ENCODE assay signal across 8 mouse cellular contexts in the genomic region with DNA sequence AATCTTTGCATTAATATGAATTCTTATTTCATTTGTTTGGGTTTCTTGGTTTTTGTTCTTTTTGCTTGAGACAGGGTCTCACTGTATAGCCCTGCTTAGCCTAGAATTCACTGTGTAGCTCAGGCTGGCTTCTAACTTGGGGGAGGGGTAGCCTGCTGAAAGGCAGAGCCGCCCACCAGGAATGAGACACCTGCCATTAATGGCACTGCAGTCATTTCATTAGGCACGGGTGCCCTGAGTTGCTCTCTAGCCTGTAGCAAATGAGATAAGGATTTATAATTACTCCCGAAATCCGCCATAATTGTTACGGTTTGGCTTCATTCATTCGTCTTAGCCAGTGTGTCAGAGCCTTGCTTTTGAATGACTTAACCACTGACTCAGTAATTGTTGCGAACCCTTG. TPM values are rescaled to one million over a fixed set of nuclear protein-coding genes. Genes with fewer than 3 reads are reported as not detected.
A peak's percentile ranks its signal among the peaks of the same experiment; 100 is the strongest.
DNase-seq lines count a peak whose midpoint lies in the region; ATAC-seq and TF ChIP-seq lines count a peak whose summit lies in the region.

No protein-coding gene starts in this region.

- ATAC-seq in kidney, embryonic 16.5 days (ENCODE audit: low FRiP score, low TSS enrichment), result no peak
- no peak for ATAC-seq in hindbrain, embryonic 14.5 days (ENCODE audit: low FRiP score)
- ATAC-seq in midbrain, embryonic 15.5 days (replicated peaks), result no peak

- no peaks in the 10 kb centered on the region for H3K9me3 ChIP-seq in kidney, embryonic 16.5 days (ENCODE audit: low read length)
- H3K9me3 ChIP-seq in hindbrain, embryonic 14.5 days (ENCODE audit: control insufficient read depth, low read length), result no peaks in the 10 kb centered on the region
- H3K9me3 ChIP-seq in midbrain, embryonic 15.5 days, result no peaks in the 10 kb centered on the region

- 61% methylated on average over 7 of the region's 7 CpGs for WGBS in kidney, embryonic 16.5 days
- 44% methylated on average over 7 of the region's 7 CpGs for WGBS in hindbrain, embryonic 14.5 days
- 58% methylated on average over 7 of the region's 7 CpGs for WGBS in midbrain, embryonic 15.5 days

- peak overlapping the region; percentile 85 for H3K4me3 ChIP-seq in kidney, embryonic 16.5 days (ENCODE audit: low read length)
- peak overlapping the region; percentile 86 for H3K4me3 ChIP-seq in cortical plate, adult 2 months (ENCODE audit: insufficient read depth, low read length)
- peak overlapping the region; percentile 92 for H3K4me3 ChIP-seq in hindbrain, embryonic 14.5 days (replicated peaks; ENCODE audit: low read length)
- peak overlapping the region; percentile 99 for H3K4me3 ChIP-seq in midbrain, embryonic 15.5 days

- no peak for TF ChIP-seq CTCF in cortical plate, adult 2 months (IDR thresholded peaks at IDR 0.05; ENCODE audit: extremely low read depth, insufficient read depth, low read length)

- peak overlapping the region; percentile 98 for H3K4me2 ChIP-seq in kidney, embryonic 16.5 days (replicated peaks; ENCODE audit: low read depth, low read length)
- H3K4me2 ChIP-seq in hindbrain, embryonic 14.5 days (replicated peaks), result peak overlapping the region; percentile 84
- H3K4me2 ChIP-seq in midbrain, embryonic 15.5 days, result peak overlapping the region; percentile 80

- H3K27me3 ChIP-seq in kidney, embryonic 16.5 days (ENCODE audit: insufficient read depth, low read length), result no peaks in the 10 kb centered on the region
- H3K27me3 ChIP-seq in hindbrain, embryonic 14.5 days (ENCODE audit: control insufficient read depth, insufficient read depth, low read length), result no peaks in the 10 kb centered on the region
- no peaks in the 10 kb centered on the region for H3K27me3 ChIP-seq in midbrain, embryonic 15.5 days (replicated peaks)

- no peak for DNase-seq in kidney, postnatal 14 days
- DNase-seq in hindbrain, embryonic 14.5 days (ENCODE audit: low spot score), result no peak
- no peak for DNase-seq in adrenal gland, postnatal 10 days
- no peak for DNase-seq in right cerebral cortex, adult 18-20 months
- DNase-seq in gastrocnemius, postnatal 4 days (ENCODE audit: low spot score in 2 of 2), result no peak

- peaks cover 32% of the 10 kb centered on the region for H3K4me1 ChIP-seq in kidney, embryonic 16.5 days (ENCODE audit: insufficient read depth, low read length)
- no peaks in the 10 kb centered on the region for H3K4me1 ChIP-seq in cortical plate, adult 2 months (ENCODE audit: control insufficient read depth, insufficient read depth, low read length)
- H3K4me1 ChIP-seq in hindbrain, embryonic 14.5 days (replicated peaks; ENCODE audit: control insufficient read depth, insufficient read depth, low read length), result peaks cover 40% of the 10 kb centered on the region
- peaks cover 46% of the 10 kb centered on the region for H3K4me1 ChIP-seq in midbrain, embryonic 15.5 days

- no peak for TF ChIP-seq POLR2A in cortical plate, adult 2 months (IDR thresholded peaks at IDR 0.05; ENCODE audit: extremely low read depth, insufficient read depth, low read length)

- no peaks in the 10 kb centered on the region for H3K36me3 ChIP-seq in kidney, embryonic 16.5 days (ENCODE audit: insufficient read depth, low read length)
- no peaks in the 10 kb centered on the region for H3K36me3 ChIP-seq in hindbrain, embryonic 14.5 days (replicated peaks; ENCODE audit: control insufficient read depth, insufficient read depth)
- H3K36me3 ChIP-seq in midbrain, embryonic 15.5 days (replicated peaks), result no peaks in the 10 kb centered on the region

- no peak overlapping the region for H3K9ac ChIP-seq in kidney, embryonic 16.5 days (replicated peaks; ENCODE audit: low read length)
- H3K9ac ChIP-seq in hindbrain, embryonic 14.5 days, result peak overlapping the region; percentile 96
- H3K9ac ChIP-seq in midbrain, embryonic 15.5 days, result peak overlapping the region; percentile 9; the same call in 1 of the 2 replicates

- no peak overlapping the region for H3K27ac ChIP-seq in kidney, embryonic 16.5 days (ENCODE audit: low read length)
- no peak overlapping the region for H3K27ac ChIP-seq in cortical plate, adult 2 months (ENCODE audit: insufficient read depth, low read length)
- no peak overlapping the region for H3K27ac ChIP-seq in hindbrain, embryonic 14.5 days
- H3K27ac ChIP-seq in midbrain, embryonic 15.5 days, result no peak overlapping the region

RNA-seq across cellular contexts. Expression of gene Git2, which starts 0.9 kb away (rescaled TPM):
- 45.7 and 50.1 TPM in 2 replicates for polyA plus RNA-seq in kidney, embryonic 16.5 days (2015; fragmentation: Nextera tagmentation; extraction: Ambion mirVana)
- 44.0 and 44.1 TPM in 2 replicates for polyA plus RNA-seq in cortical plate, adult 2 months (2012; rRNA removed)
- 44.3 and 45.1 TPM in 2 replicates for polyA plus RNA-seq in hindbrain, embryonic 14.5 days (2014; fragmentation: Nextera tagmentation; extraction: Ambion mirVana)
- 51.6 and 52.9 TPM in 2 replicates for polyA plus RNA-seq in midbrain, embryonic 15.5 days (2015; fragmentation: Nextera tagmentation; extraction: Ambion mirVana)
- total RNA-seq in adrenal gland, postnatal 10 days (2021), result 10 to 100 TPM; 45.3 to 63.5 TPM
- 10 to 100 TPM; 37.6 to 50.1 TPM for total RNA-seq in gastrocnemius, postnatal 4 days (2021)

RNA-seq across cellular contexts. Expression of gene Ankrd13a, which starts 1.7 kb away (rescaled TPM):
- 15.6 and 33.9 TPM in 2 replicates for polyA plus RNA-seq in kidney, embryonic 16.5 days (2015; fragmentation: Nextera tagmentation; extraction: Ambion mirVana)
- 36.2 and 38.5 TPM in 2 replicates for polyA plus RNA-seq in cortical plate, adult 2 months (2012; rRNA removed)
- 45.5 and 48.9 TPM in 2 replicates for polyA plus RNA-seq in hindbrain, embryonic 14.5 days (2014; fragmentation: Nextera tagmentation; extraction: Ambion mirVana)
- 31.1 and 34.7 TPM in 2 replicates for polyA plus RNA-seq in midbrain, embryonic 15.5 days (2015; fragmentation: Nextera tagmentation; extraction: Ambion mirVana)
- 10 to 100 TPM; 91.7 to 95.0 TPM for total RNA-seq in adrenal gland, postnatal 10 days (2021)
- 10 to 100 TPM; 46.2 to 53.1 TPM for total RNA-seq in gastrocnemius, postnatal 4 days (2021)

RNA-seq across cellular contexts. Expression of gene 1500011B03Rik, which starts 47.1 kb away (rescaled TPM):
- polyA plus RNA-seq in kidney, embryonic 16.5 days (2015; fragmentation: Nextera tagmentation; extraction: Ambion mirVana), result 105 and 111 TPM in 2 replicates
- polyA plus RNA-seq in cortical plate, adult 2 months (2012; rRNA removed), result 232 and 245 TPM in 2 replicates
- 290 and 308 TPM in 2 replicates for polyA plus RNA-seq in hindbrain, embryonic 14.5 days (2014; fragmentation: Nextera tagmentation; extraction: Ambion mirVana)
- polyA plus RNA-seq in midbrain, embryonic 15.5 days (2015; fragmentation: Nextera tagmentation; extraction: Ambion mirVana), result 270 and 271 TPM in 2 replicates
- total RNA-seq in adrenal gland, postnatal 10 days (2021), result 10 to 100 TPM; 39.1 to 55.8 TPM
- 10 to 100 TPM; 20.6 to 29.6 TPM for total RNA-seq in gastrocnemius, postnatal 4 days (2021)
